Mouse (Mus musculus) CD8-positive naive resting alpha-beta T cell, adult 2 months (primary cell): ENCODE measurements at regions not wholly inside any gene's neighbourhood (a gene's known extent, or its start where the extent isn't known, plus 50 kb on each side); places are given as distances from the start of the nearest gene placed in this dataset.
A peak's percentile ranks its signal among the peaks of the same experiment; 100 is the strongest.

Experiments used
- DNase-seq, 2 experiments: peaks; one replicate each; pipeline ENCODE4 v3.0.0; 2022; ENCODE audit warnings: low read depth in 2 of 2, low spot score in 2 of 2

GRCm38 (mm10) chr3:19458386-19458785, 170.1 kb downstream of the 1700064H15Rik start:
- DNase-seq, result no peak

GRCm38 (mm10) chr3:19457431-19457830, 171.0 kb downstream of the 1700064H15Rik start:
- DNase-seq, result no peak

GRCm38 (mm10) chr3:19455838-19456448, 172.5 kb downstream of the 1700064H15Rik start:
- DNase-seq, result no peak

GRCm38 (mm10) chr3:19451022-19451421, 177.5 kb downstream of the 1700064H15Rik start:
- peak; percentile 21 to 41 for DNase-seq

- DNase-seq, result no peak
These were observed 179.5 kb downstream of the 1700064H15Rik start for GRCm38 (mm10) chr3:19448931-19449330.

- no peak for DNase-seq
These were observed 180.3 kb downstream of the 1700064H15Rik start for GRCm38 (mm10) chr3:19448192-19448591.

- no peak for DNase-seq
These were observed 180.7 kb downstream of the 1700064H15Rik start for GRCm38 (mm10) chr3:19447733-19448132.

- DNase-seq, result no peak
These were observed 183.6 kb downstream of the 1700064H15Rik start for GRCm38 (mm10) chr3:19444914-19445313.

GRCm38 (mm10) chr3:19441827-19442226, 186.7 kb downstream of the 1700064H15Rik start:
- DNase-seq, result no peak

GRCm38 (mm10) chr3:19430159-19430558, 198.3 kb downstream of the 1700064H15Rik start:
- DNase-seq, result peak; percentile 80 to 81

GRCm38 (mm10) chr3:19429422-19430076, 198.9 kb downstream of the 1700064H15Rik start:
- DNase-seq, result peak; percentile 66 to 74

GRCm38 (mm10) chr3:19429010-19429409, 199.5 kb downstream of the 1700064H15Rik start:
- DNase-seq, result peak in 1 of 2 experiments; percentile 16

GRCm38 (mm10) chr3:19426130-19426556, 202.3 kb downstream of the 1700064H15Rik start:
- DNase-seq, result no peak

GRCm38 (mm10) chr3:19425322-19425721, 203.2 kb downstream of the 1700064H15Rik start:
- DNase-seq, result no peak

GRCm38 (mm10) chr3:19424384-19424783, 204.1 kb downstream of the 1700064H15Rik start:
- no peak for DNase-seq

- no peak for DNase-seq
These were observed 207.0 kb downstream of the 1700064H15Rik start for GRCm38 (mm10) chr3:19421430-19421944.

GRCm38 (mm10) chr3:19420912-19421311, 207.6 kb downstream of the 1700064H15Rik start:
- DNase-seq, result no peak

- peak; percentile 62 to 74 for DNase-seq
These were observed 217.4 kb downstream of the 1700064H15Rik start for GRCm38 (mm10) chr3:19410938-19411515.

- DNase-seq, result no peak
These were observed 220.2 kb downstream of the 1700064H15Rik start for GRCm38 (mm10) chr3:19408283-19408682.

- no peak for DNase-seq
These were observed 220.8 kb downstream of the 1700064H15Rik start for GRCm38 (mm10) chr3:19407591-19408090.

GRCm38 (mm10) chr3:19406351-19407151, 221.9 kb downstream of the 1700064H15Rik start:
- no peak for DNase-seq
